Mouse (Mus musculus) small intestine, adult 2 months (tissue): ENCODE measurements at regions not wholly inside any gene's neighbourhood (a gene's known extent, or its start where the extent isn't known, plus 50 kb on each side); places are given as distances from the start of the nearest gene placed in this dataset.

ENCODE experiments used
- H3K27ac ChIP-seq: fragments of 200-500 bp; 2 replicates; pipeline ENCODE4 v1.5.1; 2012; ENCODE audit warnings: low read depth, low read length, control low read depth, inconsistent platforms; ENCODE audit not compliant: insufficient read depth
- H3K27me3 ChIP-seq: fragments of 200-500 bp; 2 replicates; pipeline ENCODE4 v1.6.1; 2012; ENCODE audit warnings: mild to moderate bottlenecking, moderate library complexity, low read length, inconsistent platforms; ENCODE audit not compliant: control insufficient read depth, insufficient read depth
- H3K36me3 ChIP-seq: fragments of 200-500 bp; 2 replicates; pipeline ENCODE4 v1.6.1; 2012; ENCODE audit warnings: mild to moderate bottlenecking, low read length, control low read depth, inconsistent platforms; ENCODE audit not compliant: control insufficient read depth, insufficient read depth
- H3K4me1 ChIP-seq: fragments of 200-500 bp; 2 replicates; pipeline ENCODE4 v1.6.1; 2012; ENCODE audit warnings: low read length, inconsistent platforms, mixed read lengths; ENCODE audit not compliant: control insufficient read depth, insufficient read depth, insufficient read length
- H3K4me3 ChIP-seq: fragments of 200-500 bp; 2 replicates; pipeline ENCODE4 v1.5.1; 2012; ENCODE audit warnings: low read depth, mild to moderate bottlenecking, control low read depth, inconsistent platforms, low read length, moderate library complexity
- CTCF ChIP-seq: fragments of 200-500 bp; IDR thresholded peaks from 2 replicates; pipeline ENCODE4 v1.5.1; 2012; ENCODE audit warnings: low read depth, mild to moderate bottlenecking, control low read depth, inconsistent platforms, low read length, moderate library complexity, mixed read lengths; ENCODE audit not compliant: insufficient replicate concordance, insufficient read length; ENCODE audit errors: extremely low read depth
- POLR2A ChIP-seq: fragments of 200-500 bp; IDR thresholded peaks from 2 replicates; pipeline ENCODE4 v1.6.1; 2012; ENCODE audit warnings: low read depth, mild to moderate bottlenecking, control low read depth, inconsistent platforms, low read length, moderate library complexity
- WGBS: fragments of 180-500 bp; shearing (Covaris S2); methylation state at CpG from one replicate; pipeline ENCODE4 v1.1.7; 2018; 5-methylcytosine and 5-hydroxymethylcytosine counted together

GRCm38 (mm10) chr8:116385193-116385955 lies 119.4 kb upstream of the Dynlrb2 start:
- H3K27me3 ChIP-seq: no peaks in the 10 kb centered on the region
- no peak for TF ChIP-seq CTCF
- TF ChIP-seq POLR2A: no peak
- H3K36me3 ChIP-seq: no peaks in the 10 kb centered on the region
- no peak overlapping the region for H3K27ac ChIP-seq
- H3K4me3 ChIP-seq: no peak overlapping the region
- WGBS: 93% methylated on average over 23 of the region's 23 CpGs
- H3K4me1 ChIP-seq: no peaks in the 10 kb centered on the region

DNA sequence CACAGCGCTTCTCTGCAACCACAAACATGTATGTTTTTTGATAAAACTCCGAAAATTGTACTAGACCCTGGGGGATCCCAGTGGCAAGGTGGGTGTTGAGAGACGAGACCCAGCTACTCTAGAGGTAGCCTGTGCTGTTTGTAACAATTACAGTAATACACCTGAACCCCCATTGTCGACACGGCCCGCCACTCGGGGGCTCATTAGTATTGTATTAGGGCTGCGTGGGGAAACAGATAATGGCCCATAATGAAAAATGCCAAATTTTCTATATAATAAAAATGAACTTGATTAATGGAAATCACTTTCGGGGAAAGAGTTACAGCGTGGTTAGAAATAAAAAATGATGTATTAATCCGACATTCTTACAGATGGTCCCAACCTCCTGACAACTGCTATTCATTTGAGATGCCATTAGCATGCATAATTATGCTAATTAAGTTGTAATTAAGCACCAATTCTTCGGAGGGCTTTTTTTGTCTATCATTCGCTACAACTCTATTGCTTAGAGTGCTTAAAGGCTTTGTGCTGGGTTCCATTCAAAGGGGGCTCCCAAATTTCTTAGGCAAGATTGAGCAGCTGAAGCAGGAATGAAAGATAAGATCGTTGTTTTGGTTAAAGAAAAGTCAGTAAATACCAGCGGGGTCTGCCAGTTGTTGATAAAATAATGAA lies 120.2 kb upstream of the Dynlrb2 start:
- H3K27ac ChIP-seq: no peak overlapping the region
- 86% methylated on average over 15 of the region's 15 CpGs for WGBS
- no peaks in the 10 kb centered on the region for H3K4me1 ChIP-seq
- H3K36me3 ChIP-seq: no peaks in the 10 kb centered on the region
- no peak for TF ChIP-seq POLR2A
- no peak for TF ChIP-seq CTCF
- H3K27me3 ChIP-seq: no peaks in the 10 kb centered on the region
- no peak overlapping the region for H3K4me3 ChIP-seq

- TF ChIP-seq CTCF: no peak
- no peak for TF ChIP-seq POLR2A
- no peak overlapping the region for H3K27ac ChIP-seq
- WGBS: 37% methylated on average over 13 of the region's 14 CpGs
- H3K4me1 ChIP-seq: no peaks in the 10 kb centered on the region
- no peaks in the 10 kb centered on the region for H3K27me3 ChIP-seq
- no peak overlapping the region for H3K4me3 ChIP-seq
- no peaks in the 10 kb centered on the region for H3K36me3 ChIP-seq
Measured at GRCm38 (mm10) chr8:116383495-116384417, 121.0 kb upstream of the Dynlrb2 start.

GRCm38 (mm10) chr8:116383036-116383435 lies 121.7 kb upstream of the Dynlrb2 start:
- Histone ChIP-seq H3K27ac (no peak overlapping the region), H3K4me1 (no peaks in the 10 kb centered on the region), H3K4me3 (no peak overlapping the region), H3K27me3 (no peaks in the 10 kb centered on the region), H3K36me3 (no peaks in the 10 kb centered on the region)
- TF ChIP-seq CTCF (no peak), POLR2A (no peak)
- WGBS: 66% methylated on average over 8 of the region's 8 CpGs

- Histone ChIP-seq H3K36me3 (no peaks in the 10 kb centered on the region), H3K27ac (no peak overlapping the region), H3K4me1 (no peaks in the 10 kb centered on the region), H3K4me3 (no peak overlapping the region), H3K27me3 (no peaks in the 10 kb centered on the region)
- TF ChIP-seq CTCF: no peak
- no peak for TF ChIP-seq POLR2A
- WGBS: 90% methylated on average over 4 of the region's 4 CpGs
Measured at GRCm38 (mm10) chr8:116380601-116381000, 124.2 kb upstream of the Dynlrb2 start.

DNA sequence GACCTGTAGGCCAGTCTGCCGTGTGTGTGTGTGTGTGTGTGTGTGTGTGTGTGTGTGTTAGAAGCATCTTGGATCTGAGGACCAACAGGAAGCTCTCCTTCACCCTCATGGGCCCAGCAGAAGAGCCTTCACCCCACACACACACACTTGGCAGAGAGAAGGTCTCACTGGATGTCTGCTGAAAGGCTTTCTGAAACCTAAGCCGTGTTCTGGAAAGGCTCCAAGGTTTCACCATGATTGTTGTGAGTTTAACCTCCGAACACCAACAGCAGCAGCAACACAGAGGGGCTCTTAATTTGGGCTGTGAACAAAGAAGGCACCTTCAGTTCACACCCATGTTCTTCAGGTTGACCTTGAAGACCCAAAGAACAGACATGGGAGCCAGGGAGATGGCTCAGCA lies 124.9 kb upstream of the Dynlrb2 start:
- WGBS: 65% methylated on average over 3 of the region's 3 CpGs
- Histone ChIP-seq H3K4me3 (no peak overlapping the region), H3K4me1 (no peaks in the 10 kb centered on the region), H3K27ac (no peak overlapping the region), H3K36me3 (no peaks in the 10 kb centered on the region), H3K27me3 (no peaks in the 10 kb centered on the region)
- no peak for TF ChIP-seq POLR2A
- TF ChIP-seq CTCF: no peak

DNA sequence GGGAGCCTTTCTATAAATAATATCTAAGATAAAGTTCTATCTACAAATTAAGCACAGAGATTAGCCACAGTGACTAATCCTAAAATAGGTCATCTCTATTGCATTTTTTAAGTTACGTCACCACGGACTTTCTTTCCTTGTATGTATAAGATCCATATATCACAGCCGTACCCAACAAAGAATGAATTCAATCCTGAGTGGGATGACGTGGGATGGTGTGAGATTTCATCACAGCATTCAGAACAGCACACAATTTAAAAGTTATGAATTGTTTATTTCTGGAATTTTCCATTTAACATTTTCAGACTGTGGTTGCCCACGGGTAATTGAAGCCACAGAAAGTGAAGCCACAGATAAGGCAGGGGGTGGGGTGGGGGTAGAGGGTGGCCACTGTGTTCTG lies 129.0 kb upstream of the Dynlrb2 start:
- H3K4me3 ChIP-seq: no peak overlapping the region
- WGBS: 74% methylated on average over 5 of the region's 5 CpGs
- no peak overlapping the region for H3K27ac ChIP-seq
- TF ChIP-seq CTCF (no peak), POLR2A (no peak)
- H3K36me3 ChIP-seq: no peaks in the 10 kb centered on the region
- H3K4me1 ChIP-seq: no peaks in the 10 kb centered on the region; the same call in 1 of the 2 replicates
- no peaks in the 10 kb centered on the region for H3K27me3 ChIP-seq
